Mouse (Mus musculus) midbrain, postnatal 0 days (tissue): ENCODE measurements around the gene Card14. TPM values are rescaled to one million over a fixed set of nuclear protein-coding genes. Genes with fewer than 3 reads are reported as not detected.
"Not testable (repeated sequence)": the region's sequence is repeated elsewhere in the genome, so short reads cannot be mapped to it uniquely, and the experiment has no call there.

Experiments used
- ATAC-seq: fragments of 200-750 bp; cut with Nextera tagmentation; 2 replicates; pipeline ENCODE4 v1.8.0; 2017; ENCODE audit warnings: moderate number of reproducible peaks, mild to moderate bottlenecking, moderate TSS enrichment, moderate library complexity; ENCODE audit not compliant: low FRiP score
- DNase-seq: peaks from one replicate; pipeline ENCODE4 v3.0.0-alpha.2; 2015; ENCODE audit warnings: low spot score
- H3K27ac ChIP-seq: fragments of 300-500 bp; sonication (generic); 2 replicates; pipeline ENCODE4 v1.5.1; 2014; ENCODE audit warnings: low read depth, mild to moderate bottlenecking, low read length, mixed read lengths
- H3K27me3 ChIP-seq: fragments of 300-500 bp; sonication (generic); 2 replicates; pipeline ENCODE4 v1.6.1; 2014; ENCODE audit warnings: low read length, control low read depth, mixed read lengths; ENCODE audit not compliant: insufficient read depth
- H3K36me3 ChIP-seq: fragments of 300-500 bp; sonication (generic); 2 replicates; pipeline ENCODE4 v1.6.1; 2014; ENCODE audit warnings: low read length, control low read depth, mixed read lengths; ENCODE audit not compliant: insufficient read depth
- H3K4me1 ChIP-seq: fragments of 300-500 bp; sonication (generic); 2 replicates; pipeline ENCODE4 v1.6.1; 2014; ENCODE audit warnings: mild to moderate bottlenecking, control low read depth, antibody characterized with exemption, low read length, mixed read lengths; ENCODE audit not compliant: insufficient read depth
- H3K4me2 ChIP-seq: fragments of 300-500 bp; sonication (generic); 2 replicates; pipeline ENCODE4 v1.6.1; 2014; ENCODE audit warnings: low read depth, mild to moderate bottlenecking, low read length, mixed read lengths; ENCODE audit not compliant: poor library complexity, severe bottlenecking
- H3K4me3 ChIP-seq: fragments of 300-500 bp; sonication (generic); 2 replicates; pipeline ENCODE4 v1.5.1; 2014; ENCODE audit warnings: low read depth, mild to moderate bottlenecking, low read length, moderate library complexity
- H3K9ac ChIP-seq: fragments of 300-500 bp; sonication (generic); replicated peaks from 2 replicates; pipeline ENCODE4 v1.6.1; 2014; ENCODE audit warnings: mild to moderate bottlenecking, low read length, moderate library complexity, mixed read lengths; ENCODE audit not compliant: poor library complexity, severe bottlenecking
- H3K9me3 ChIP-seq: fragments of 300-500 bp; sonication (generic); 2 replicates; pipeline ENCODE4 v1.6.1; 2016; ENCODE audit warnings: low read length, control low read depth
- CTCF ChIP-seq: IDR thresholded peaks from 2 replicates; pipeline ENCODE4 v1.5.1; 2016; ENCODE audit warnings: antibody characterized with exemption, mild to moderate bottlenecking
- WGBS: fragments of 180-500 bp; shearing (Covaris S2); extraction: QIAGEN DNeasy Blood & Tissue Kit; methylation state at CpG from one replicate; pipeline ENCODE4 v1.1.7; 2014; 5-methylcytosine and 5-hydroxymethylcytosine counted together
- polyA plus RNA-seq: library from polyadenylated mRNA; unstranded; fragments of >200 nt; fragmentation: Nextera tagmentation; extraction: Ambion mirVana; gene quantifications from 2 replicates; pipeline ENCODE4 v1.2.1, GENCODE M21; 2015
- total RNA-seq: library from RNA; depleted of rRNA; stranded (reverse); fragments of >200 nt; gene quantifications from 2 replicates; pipeline ENCODE4 v1.2.3, GENCODE M21; 2014

Gene Card14
- total and polyA plus RNA-seq, 2 experiments from 2014 or later: 0.59 to 0.77 TPM

GRCm38 (mm10) chr11:119381631-119382337 is 74.2 kb downstream of the Card14 start:
- H3K9me3 ChIP-seq: no peaks in the 10 kb centered on the region
- no peak overlapping the region for H3K27ac ChIP-seq
- 91% methylated on average over 9 of the region's 9 CpGs for WGBS
- no peak overlapping the region for H3K9ac ChIP-seq
- H3K27me3 ChIP-seq: no peaks in the 10 kb centered on the region
- no peak for ATAC-seq
- no peaks in the 10 kb centered on the region for H3K4me1 ChIP-seq
- no peak for DNase-seq
- no peak for TF ChIP-seq CTCF
- peaks cover 5% of the 10 kb centered on the region; the same call in 1 of the 2 replicates for H3K36me3 ChIP-seq
- no peak overlapping the region for H3K4me2 ChIP-seq
- no peak overlapping the region for H3K4me3 ChIP-seq

- H3K9me3 ChIP-seq: no peaks in the 10 kb centered on the region
- H3K9ac ChIP-seq: no peak overlapping the region
- WGBS: 75% methylated on average over 6 of the region's 6 CpGs
Measured at GRCm38 (mm10) chr11:119382338-119382850, 74.8 kb downstream of the Card14 start.

GRCm38 (mm10) chr11:119384904-119385303 is 77.3 kb downstream of the Card14 start:
- ATAC-seq: no peak
- no peaks in the 10 kb centered on the region for H3K4me1 ChIP-seq
- no peak for TF ChIP-seq CTCF
- H3K9ac ChIP-seq: no peak overlapping the region
- H3K4me2 ChIP-seq: no peak overlapping the region
- 77% methylated on average over 4 of the region's 4 CpGs for WGBS
- no peak for DNase-seq
- peaks cover 17% of the 10 kb centered on the region for H3K27me3 ChIP-seq
- H3K27ac ChIP-seq: no peak overlapping the region
- no peaks in the 10 kb centered on the region for H3K9me3 ChIP-seq
- H3K36me3 ChIP-seq: peaks cover 5% of the 10 kb centered on the region; the same call in 1 of the 2 replicates
- H3K4me3 ChIP-seq: no peak overlapping the region

More at GRCm38 (mm10) chr11:119382338-119382850, 74.8 kb downstream of the Card14 start:
- no peak for DNase-seq
- no peaks in the 10 kb centered on the region for H3K27me3 ChIP-seq
- H3K4me1 ChIP-seq: no peaks in the 10 kb centered on the region
- ATAC-seq: no peak
- H3K36me3 ChIP-seq: peaks cover 5% of the 10 kb centered on the region; the same call in 1 of the 2 replicates
- no peak overlapping the region for H3K4me3 ChIP-seq
- no peak overlapping the region for H3K27ac ChIP-seq
- no peak for TF ChIP-seq CTCF
- no peak overlapping the region for H3K4me2 ChIP-seq

- no peak overlapping the region for H3K27ac ChIP-seq
Measured at GRCm38 (mm10) chr11:119386306-119386705, 78.7 kb downstream of the Card14 start.

GRCm38 (mm10) chr11:119387273-119387672 is 79.7 kb downstream of the Card14 start:
- not testable (repeated sequence) for H3K9ac ChIP-seq, DNase-seq, H3K27ac ChIP-seq, H3K9me3 ChIP-seq, H3K36me3 ChIP-seq, H3K4me1 ChIP-seq, H3K4me3 ChIP-seq, H3K4me2 ChIP-seq, ATAC-seq
- 29% methylated on average over 3 of the region's 3 CpGs for WGBS
- H3K27me3 ChIP-seq: peaks cover 38% of the 10 kb centered on the region

More at GRCm38 (mm10) chr11:119386306-119386705, 78.7 kb downstream of the Card14 start:
- Histone ChIP-seq H3K4me2 (no peak overlapping the region), H3K4me1 (no peaks in the 10 kb centered on the region), H3K9ac (no peak overlapping the region), H3K27me3 (peaks cover 29% of the 10 kb centered on the region), H3K36me3 (no peaks in the 10 kb centered on the region), H3K9me3 (no peaks in the 10 kb centered on the region), H3K4me3 (no peak overlapping the region)
- no peak for DNase-seq
- ATAC-seq: no peak
- TF ChIP-seq CTCF: no peak
- WGBS: 93% methylated on average over 5 of the region's 5 CpGs

GRCm38 (mm10) chr11:119389851-119390270 is 82.3 kb downstream of the Card14 start:
- Histone ChIP-seq H3K36me3 (no peaks in the 10 kb centered on the region), H3K4me1 (peaks cover 4% of the 10 kb centered on the region; the same call in 1 of the 2 replicates), H3K9ac (peak overlapping the region; percentile 50; the same call in 1 of the 2 replicates), H3K4me3 (peak overlapping the region; percentile 50), H3K27me3 (peaks cover 56% of the 10 kb centered on the region), H3K4me2 (peak overlapping the region; percentile 95), H3K27ac (peak overlapping the region; percentile 51), H3K9me3 (no peaks in the 10 kb centered on the region)
- TF ChIP-seq CTCF: peak; percentile 62
- 2% methylated on average over 32 of the region's 35 CpGs for WGBS
- peak; percentile 75 for DNase-seq
- ATAC-seq: peak; percentile 56; the same call in 1 of the 2 replicates
